Mouse (Mus musculus) gastrocnemius, postnatal 36 days (tissue): ENCODE results near the gene Dimt1. TPM values are rescaled to one million over a fixed set of nuclear protein-coding genes. Genes with fewer than 3 reads are reported as not detected.
"Not testable (repeated sequence)": the region's sequence is repeated elsewhere in the genome, so short reads cannot be mapped to it uniquely, and the experiment has no call there.

Source experiments
- DNase-seq, 2 experiments: peaks; one replicate each; pipeline ENCODE4 v3.0.0; 2022
- intact Hi-C: fragments of 180-260 bp; cut with DNase I; formaldehyde crosslinking; loops from one replicate; pipeline ENCODE4 v1.15.1; 2025
- total RNA-seq, 2 experiments: library from RNA; stranded (reverse); gene quantifications; 2 replicates each; pipeline ENCODE4 v1.2.3; 2021

Dimt1 gene
- total RNA-seq, 2 experiments from 2014 or later, result 5.7 to 6.5 TPM

DNA sequence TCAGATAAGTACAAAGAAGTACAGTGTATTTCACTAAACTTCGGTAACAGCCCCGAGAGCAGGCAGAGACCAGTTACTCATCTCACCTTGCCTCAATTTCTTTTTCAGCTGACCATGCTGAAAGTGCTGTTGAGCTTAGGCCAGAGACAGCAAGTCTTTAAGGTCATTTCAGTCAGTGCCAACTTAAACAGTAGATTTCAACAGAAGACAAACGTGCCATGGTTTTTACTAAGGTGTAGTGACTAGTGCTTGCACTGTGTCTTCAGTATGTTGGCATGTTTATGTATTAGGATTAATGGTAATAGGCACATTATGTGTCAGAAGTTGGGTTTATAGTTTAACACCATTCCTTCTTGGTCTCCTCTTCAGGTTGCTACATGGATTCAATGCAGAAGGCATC, 11.4 kb downstream of the Dimt1 start:
- intact Hi-C loops, result no loop called here
- no peak for DNase-seq

DNA sequence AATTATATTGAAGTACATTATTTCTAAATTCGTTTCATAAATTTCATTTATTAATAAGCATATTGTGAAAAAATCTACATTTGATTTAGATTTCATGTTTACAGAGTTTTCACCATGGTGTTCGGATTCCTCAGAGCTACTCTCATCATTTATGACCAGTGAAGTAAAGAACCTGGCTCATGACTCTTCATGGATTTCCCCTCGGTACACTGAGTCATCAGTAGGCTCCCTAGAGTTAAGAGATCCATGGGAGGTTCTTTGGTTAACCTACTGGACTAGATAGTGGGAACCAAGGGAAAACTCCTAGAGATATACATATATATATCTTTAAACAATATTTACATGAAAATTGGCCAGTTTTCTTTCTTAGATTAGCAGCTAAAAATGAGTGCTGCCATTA, 13.6 kb downstream of the Dimt1 start:
- intact Hi-C loops, result no loop called here
- DNase-seq, result no peak

GRCm38 (mm10) chr13:106961496-106961895, 14.6 kb downstream of the Dimt1 start:
- DNase-seq, result no peak
- intact Hi-C loops, result no loop called here

GRCm38 (mm10) chr13:106996891-106997290, 50.0 kb downstream of the Dimt1 start:
- DNase-seq, result no peak
- intact Hi-C loops, result no loop called here

DNA sequence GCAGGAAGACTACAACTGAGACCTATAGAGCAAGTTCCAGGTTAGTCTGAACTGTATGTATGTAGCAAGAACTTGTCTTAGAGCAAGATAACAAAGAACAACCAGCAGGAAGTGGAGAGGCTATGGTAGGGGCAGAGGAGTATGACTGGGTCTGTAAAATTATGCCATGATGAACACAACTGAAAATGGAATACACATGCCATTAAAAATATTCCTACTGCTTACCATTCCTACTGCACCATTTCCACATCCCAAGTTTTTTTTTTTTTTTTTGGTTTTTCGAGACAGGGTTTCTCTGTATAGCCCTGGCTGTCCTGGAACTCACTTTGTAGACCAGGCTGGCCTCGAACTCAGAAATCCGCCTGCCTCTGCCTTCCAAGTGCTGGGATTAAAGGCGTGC, 50.6 kb downstream of the Dimt1 start:
- intact Hi-C loops, DNase-seq: not testable (repeated sequence)

DNA sequence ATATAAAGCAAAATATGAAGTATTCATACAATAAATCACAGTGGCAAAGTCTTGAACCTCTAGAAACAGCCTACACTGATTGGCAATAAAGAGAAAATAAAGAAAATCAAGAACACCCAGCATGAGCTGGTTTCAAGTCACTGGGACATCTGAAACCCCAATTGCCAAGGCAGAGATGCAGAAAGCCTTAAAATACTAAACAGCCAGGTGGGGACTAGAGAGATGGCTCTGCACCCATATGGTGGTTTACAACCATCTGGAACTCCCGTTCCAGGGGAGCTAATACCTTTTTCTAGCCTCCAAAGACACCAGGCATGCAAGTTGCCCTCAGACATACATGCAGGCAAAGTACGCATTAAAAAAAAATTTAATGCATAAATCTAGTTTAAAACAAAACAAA, 51.1 kb downstream of the Dimt1 start:
- DNase-seq, result no peak
- intact Hi-C loops, result no loop called here

DNA sequence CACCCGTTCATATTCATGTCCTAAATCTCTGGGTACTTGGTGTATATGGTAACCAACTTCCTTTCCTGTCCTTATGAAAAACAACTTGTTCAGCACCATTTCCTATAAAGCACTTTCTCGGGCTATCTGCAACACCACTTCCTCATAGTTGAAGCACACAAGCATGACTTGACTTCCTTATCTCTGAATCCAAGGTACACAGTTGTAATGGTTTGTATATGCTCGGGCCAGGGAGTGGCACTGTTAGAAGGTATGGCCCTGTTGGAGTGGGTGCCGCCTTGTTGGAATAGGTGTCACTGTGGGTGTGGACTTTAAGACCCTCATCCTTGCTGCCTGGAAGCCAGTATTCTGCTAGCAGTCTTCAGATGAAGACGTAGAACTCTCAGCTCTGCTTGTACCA, 51.7 kb downstream of the Dimt1 start:
- DNase-seq, result no peak
- intact Hi-C loops, result no loop called here

DNA sequence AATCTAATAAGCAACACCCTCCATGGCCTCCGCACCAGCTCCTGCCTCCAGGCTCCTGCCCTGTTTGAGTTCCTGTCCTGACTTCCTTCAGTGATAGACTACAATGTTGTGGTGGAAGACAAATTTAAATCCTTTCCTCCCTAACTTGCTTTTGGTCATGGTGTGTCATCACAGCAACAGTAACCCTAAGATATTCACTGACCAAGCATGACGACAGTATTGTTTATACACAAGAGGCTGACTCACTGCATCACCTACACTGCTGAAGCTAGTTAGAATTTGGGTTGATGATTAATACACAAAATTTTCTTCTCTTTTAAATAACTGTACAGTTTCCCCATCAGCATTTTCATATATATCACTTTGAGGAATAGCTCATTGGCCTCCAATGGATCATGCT, 56.3 kb downstream of the Dimt1 start:
- intact Hi-C loops, result no loop called here
- no peak for DNase-seq

DNA sequence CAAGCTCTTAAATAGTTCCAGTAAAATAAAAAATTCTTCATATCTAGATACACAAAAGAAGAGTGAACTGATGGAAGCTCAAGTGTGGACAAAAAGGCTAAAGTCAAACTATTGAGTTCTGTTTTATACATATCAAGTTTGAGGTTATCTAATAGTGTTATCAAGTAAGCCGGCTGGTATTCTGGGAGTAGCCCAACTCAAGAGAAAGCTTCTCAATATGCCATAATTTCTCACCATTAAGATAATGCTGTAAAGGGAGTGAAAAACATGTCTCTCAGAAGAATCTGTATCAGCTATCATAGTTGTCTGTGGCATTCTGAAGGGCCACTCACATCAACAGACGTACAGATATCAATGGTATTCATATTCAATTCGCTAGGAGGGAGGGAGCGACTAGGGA, 61.2 kb downstream of the Dimt1 start:
- intact Hi-C loops, result no loop called here
- no peak for DNase-seq

Other genes with a start within 250 kb of the Dimt1 start
- 10 to 100 TPM; 10.5 to 14.3 TPM for gene Ipo11, start 10.2 kb upstream of the Dimt1 start, total RNA-seq
- gene Kif2a, start 75.0 kb downstream of the Dimt1 start, total RNA-seq, result 10 to 100 TPM; 20.7 to 25.7 TPM